Mouse (Mus musculus) naive thymus-derived CD4-positive, alpha-beta T cell, adult 2 months (primary cell): ENCODE results near the gene Fate1.
"Not testable (repeated sequence)": the region's sequence is repeated elsewhere in the genome, so short reads cannot be mapped to it uniquely, and the experiment has no call there.

Experiments used
- DNase-seq: peaks from one replicate; pipeline ENCODE4 v3.0.0-alpha.2; 2011; ENCODE audit warnings: low read depth

Fate1 gene

GRCm38 (mm10) chrX:71972686-71973085 lies at the start of gene Fate1:
TSS of gene Fate1 (plus strand) at chrX:71972986.
- DNase-seq: no peak

GRCm38 (mm10) chrX:71946631-71947030 lies 26.2 kb upstream of the Fate1 start:
- DNase-seq: peak; percentile 4

GRCm38 (mm10) chrX:71958366-71958765 lies 14.4 kb upstream of the Fate1 start:
- DNase-seq: no peak

GRCm38 (mm10) chrX:71962073-71963051 lies 10.4 kb upstream of the Fate1 start, which contains the start of gene Prrg3:
TSS of gene Prrg3 (plus strand) at chrX:71962624.
- DNase-seq: no peak

GRCm38 (mm10) chrX:71963275-71963912 lies 9.4 kb upstream of the Fate1 start:
- no peak for DNase-seq

- DNase-seq: no peak
Observed at GRCm38 (mm10) chrX:71968216-71968615, 4.6 kb upstream of the Fate1 start.

GRCm38 (mm10) chrX:71968816-71969215 lies 4.0 kb upstream of the Fate1 start:
- no peak for DNase-seq

- no peak for DNase-seq
Observed at GRCm38 (mm10) chrX:71971325-71971724, 1.5 kb upstream of the Fate1 start.

GRCm38 (mm10) chrX:71977681-71978080 lies 4.9 kb downstream of the Fate1 start:
- not testable (repeated sequence) for DNase-seq

- no peak for DNase-seq
Observed at GRCm38 (mm10) chrX:71980443-71980842, 7.7 kb downstream of the Fate1 start.

GRCm38 (mm10) chrX:71981322-71981721 lies 8.5 kb downstream of the Fate1 start:
- no peak for DNase-seq

- DNase-seq: no peak
Observed at GRCm38 (mm10) chrX:71983205-71983604, 10.4 kb downstream of the Fate1 start.

- no peak for DNase-seq
Observed at GRCm38 (mm10) chrX:71983775-71984174, 11.0 kb downstream of the Fate1 start.

GRCm38 (mm10) chrX:71991549-71991948 lies 18.8 kb downstream of the Fate1 start, which contains the start of gene Cnga2:
TSS of gene Cnga2 (plus strand) at chrX:71991849.
- DNase-seq: no peak

- no peak for DNase-seq
Observed at GRCm38 (mm10) chrX:71995972-71996371, 23.2 kb downstream of the Fate1 start.

- DNase-seq: no peak
Observed at GRCm38 (mm10) chrX:72009930-72010329, 37.1 kb downstream of the Fate1 start.

GRCm38 (mm10) chrX:72012236-72012635 lies 39.5 kb downstream of the Fate1 start:
- no peak for DNase-seq

GRCm38 (mm10) chrX:72012804-72013203 lies 40.0 kb downstream of the Fate1 start:
- no peak for DNase-seq

- no peak for DNase-seq
Observed at GRCm38 (mm10) chrX:72022241-72022640, 49.5 kb downstream of the Fate1 start.

GRCm38 (mm10) chrX:72022750-72023398 lies 50.1 kb downstream of the Fate1 start:
- no peak for DNase-seq

GRCm38 (mm10) chrX:72023542-72023941 lies 50.8 kb downstream of the Fate1 start:
- no peak for DNase-seq
